Mouse (Mus musculus) bone marrow macrophage, adult 2 months (primary cell): ENCODE measurements at regions not wholly inside any gene's neighbourhood (a gene's known extent, or its start where the extent isn't known, plus 50 kb on each side); places are given as distances from the start of the nearest gene placed in this dataset.

Source experiments
- CTCF ChIP-seq: IDR thresholded peaks from 2 replicates; pipeline ENCODE4 v1.5.1; 2012; ENCODE audit warnings: low read depth, mild to moderate bottlenecking, low read length, moderate library complexity
- POLR2A ChIP-seq: IDR thresholded peaks from 2 replicates; pipeline ENCODE4 v1.6.1; 2012; ENCODE audit warnings: mild to moderate bottlenecking, low read depth, low read length, borderline replicate concordance

DNA sequence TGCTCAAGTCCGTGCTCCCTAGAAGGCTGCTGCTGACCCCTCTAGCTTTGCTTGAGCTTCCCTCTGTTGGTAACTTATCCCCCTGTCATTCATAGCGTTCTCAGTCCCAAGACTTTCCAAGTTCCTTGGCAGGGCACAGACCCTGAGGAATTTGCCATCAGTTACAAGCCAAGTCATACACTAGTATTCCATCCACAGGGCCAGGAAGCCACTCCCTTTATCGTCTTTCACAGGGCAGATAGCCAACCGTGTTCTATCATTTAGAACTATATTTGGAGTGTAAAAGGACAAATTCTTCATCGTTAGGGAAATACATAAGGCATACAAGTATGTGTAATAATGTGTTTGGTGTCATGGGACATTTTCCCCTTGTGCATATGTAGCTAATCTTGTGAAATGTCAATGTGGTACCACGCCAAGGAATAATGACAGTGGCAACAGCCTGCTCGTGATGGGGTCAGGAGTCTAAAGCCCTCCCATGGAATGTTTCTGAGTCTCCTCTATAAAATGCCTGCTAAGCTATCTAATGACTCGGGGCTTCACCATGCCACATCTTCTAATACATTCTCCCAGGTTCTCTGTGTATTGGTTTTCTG, 193.2 kb downstream of the Kdr start:
- TF ChIP-seq CTCF, result no peak
- no peak for TF ChIP-seq POLR2A
